In genomic region chr16:9851265-9851988, GRCm38 (mm10) we compare ENCODE assay signal across 15 mouse cellular contexts.
DNase-seq lines count a peak whose midpoint lies in the region; ATAC-seq and TF ChIP-seq lines count a peak whose summit lies in the region.
"Had no signal": no experiment of that assay in that cellular context is flagged by ENCODE, and none has a peak within 500 bp of the region (broad histone marks: within the 10 kb centered on the region; RNA-seq: fewer than 3 reads in every experiment).

No protein-coding gene starts in this region.

- H3K4me1 ChIP-seq in hindbrain, postnatal 0 days (ENCODE audit: insufficient read depth, low read length): no peaks in the 10 kb centered on the region
- H3K4me1 ChIP-seq: neural tube, embryonic 15.5 days had no signal

- H3K27me3 ChIP-seq in hindbrain, postnatal 0 days (ENCODE audit: insufficient read depth, low read length): no peaks in the 10 kb centered on the region
- H3K27me3 ChIP-seq: neural tube, embryonic 15.5 days had no signal

- no peak overlapping the region for H3K9ac ChIP-seq in hindbrain, postnatal 0 days (replicated peaks; ENCODE audit: low read length)
- H3K9ac ChIP-seq: hindbrain, embryonic 14.5 days; lung, embryonic 14.5 days; neural tube, embryonic 15.5 days had no signal

- H3K4me3 ChIP-seq in hindbrain, postnatal 0 days (ENCODE audit: low read length): no peak overlapping the region
- H3K4me3 ChIP-seq: neural tube, embryonic 15.5 days had no signal

- H3K9me3 ChIP-seq in hindbrain, postnatal 0 days (ENCODE audit: low read length): no peaks in the 10 kb centered on the region
- H3K9me3 ChIP-seq: neural tube, embryonic 15.5 days had no signal

- no peak for TF ChIP-seq POLR2A in brain, embryonic 14.5 days (IDR thresholded peaks at IDR 0.05; ENCODE audit: borderline replicate concordance, extremely low read depth, insufficient read depth, insufficient read length, poor library complexity, severe bottlenecking)

- DNase-seq in frontal cortex, postnatal 10 days (ENCODE audit: low spot score in 2 of 2): no peak
- DNase-seq in brain, embryonic 14.5 days (ENCODE audit: low read depth): peak; percentile 71
- peak; percentile 62 for DNase-seq in cerebellum, adult 9-11 months
- peak; percentile 77 to 78 for DNase-seq in layer of hippocampus, adult 8-10 months (ENCODE audit: low spot score in 2 of 2)
- no peak for DNase-seq in hindbrain, postnatal 0 days (ENCODE audit: low spot score)
- no peak for DNase-seq in kidney, postnatal 4 days
- DNase-seq in T-cell, adult 2 months (ENCODE audit: low spot score): no peak
- DNase-seq: adrenal gland, postnatal 14 days; kidney, adult 2 months; liver; lung, embryonic 14.5 days; retina, postnatal 1 day had no signal

- H3K36me3 ChIP-seq in hindbrain, postnatal 0 days (ENCODE audit: insufficient read depth, low read length): no peaks in the 10 kb centered on the region
- H3K36me3 ChIP-seq: neural tube, embryonic 15.5 days had no signal

- no peak overlapping the region for H3K4me2 ChIP-seq in hindbrain, postnatal 0 days (ENCODE audit: low read depth, low read length)
- H3K4me2 ChIP-seq: hindbrain, embryonic 14.5 days; lung, embryonic 14.5 days; neural tube, embryonic 15.5 days had no signal

- TF ChIP-seq CTCF in brain, embryonic 14.5 days (IDR thresholded peaks at IDR 0.05; ENCODE audit: borderline replicate concordance, extremely low read depth, insufficient read depth, insufficient read length): no peak
- TF ChIP-seq CTCF in hindbrain, postnatal 0 days (IDR thresholded peaks at IDR 0.05; ENCODE audit: low read depth): no peak

- H3K27ac ChIP-seq in hindbrain, postnatal 0 days: no peak overlapping the region
- H3K27ac ChIP-seq: hindbrain, embryonic 14.5 days; neural tube, embryonic 15.5 days had no signal

- ATAC-seq in frontal cortex, adult (ENCODE audit: low TSS enrichment): peak; percentile 75
- no peak for ATAC-seq in hindbrain, postnatal 0 days

- WGBS in hindbrain, postnatal 0 days: 82% methylated on average over 12 of the region's 12 CpGs

Comparison
In these comparisons a context has a peak if more than half of its experiments do, and no peak if none do; other contexts are left out.
1. DNase-seq: peak in brain, embryonic 14.5 days (single experiment), cerebellum, adult 9-11 months (single experiment) and layer of hippocampus, adult 8-10 months (2 of 2); none in frontal cortex, postnatal 10 days (0 of 2), hindbrain, postnatal 0 days (single experiment), kidney, postnatal 4 days (0 of 2) and T-cell, adult 2 months (single experiment).